Mouse (Mus musculus) E14TG2a.4 (cell line): Measurements from ENCODE around the gene Dhx34.

Experiments used
- CTCF ChIP-seq: conservative IDR thresholded peaks from 2 replicates; pipeline ENCODE4 v1.5.1; 2014; ENCODE audit warnings: low read length
- NANOG ChIP-seq: IDR thresholded peaks from 2 replicates; pipeline ENCODE4 v1.6.1; 2014; ENCODE audit warnings: borderline replicate concordance, low read length, mixed read lengths
- POU5F1 ChIP-seq: IDR thresholded peaks from 2 replicates; pipeline ENCODE4 v1.6.1; 2014; ENCODE audit warnings: low read length, borderline replicate concordance

- TF ChIP-seq CTCF (no peak), POU5F1 (no peak), NANOG (no peak)
These were observed 49.2 kb downstream of the Dhx34 start for GRCm38 (mm10) chr7:16172586-16173140.
